Mouse (Mus musculus): Measurements from ENCODE around the gene Gdpgp1.

Gene Gdpgp1

GRCm38 (mm10) chr7:80232489-80233029 lies at the start of gene Gdpgp1, which contains the start of gene Cib1:
Gene Gdpgp1 (plus strand): TSS chr7:80232865.
Gene Cib1 (minus strand): TSS chr7:80232813.
- in situ Hi-C loops (cut with MboI, MseI): no loop called here

- in situ Hi-C loops (cut with MboI, MseI): no loop called here
These were observed 49.2 kb upstream of the Gdpgp1 start for GRCm38 (mm10) chr7:80183466-80183865.

GRCm38 (mm10) chr7:80183969-80184368 lies 48.7 kb upstream of the Gdpgp1 start:
- in situ Hi-C loops (cut with MboI, MseI): no loop called here

- in situ Hi-C loops (cut with MboI, MseI): no loop called here
These were observed 48.1 kb upstream of the Gdpgp1 start for GRCm38 (mm10) chr7:80184551-80184950.

GRCm38 (mm10) chr7:80184968-80185367 lies 47.7 kb upstream of the Gdpgp1 start:
- in situ Hi-C loops (cut with MboI, MseI): no loop called here

- in situ Hi-C loops (cut with MboI, MseI): no loop called here
These were observed 46.6 kb upstream of the Gdpgp1 start for GRCm38 (mm10) chr7:80186021-80186420.

GRCm38 (mm10) chr7:80186531-80187296 lies 46.0 kb upstream of the Gdpgp1 start, which contains the start of gene Sema4b:
Gene Sema4b (plus strand): TSS chr7:80186841.
- in situ Hi-C loops (cut with MboI, MseI): no loop called here

- in situ Hi-C loops (cut with MboI, MseI): no loop called here
These were observed 45.2 kb upstream of the Gdpgp1 start for GRCm38 (mm10) chr7:80187501-80187900.

GRCm38 (mm10) chr7:80188579-80189125 lies 44.0 kb upstream of the Gdpgp1 start:
- in situ Hi-C loops (cut with MboI, MseI): no loop called here

- in situ Hi-C loops (cut with MboI, MseI): no loop called here
These were observed 43.3 kb upstream of the Gdpgp1 start for GRCm38 (mm10) chr7:80189147-80189933.

GRCm38 (mm10) chr7:80191455-80191854 lies 41.2 kb upstream of the Gdpgp1 start:
- in situ Hi-C loops (cut with MboI, MseI): no loop called here

GRCm38 (mm10) chr7:80192226-80193061 lies 40.2 kb upstream of the Gdpgp1 start:
- in situ Hi-C loops (cut with MboI, MseI): no loop called here

GRCm38 (mm10) chr7:80193941-80194739 lies 38.5 kb upstream of the Gdpgp1 start:
- in situ Hi-C loops (cut with MboI, MseI): no loop called here

- in situ Hi-C loops (cut with MboI, MseI): no loop called here
These were observed 37.5 kb upstream of the Gdpgp1 start for GRCm38 (mm10) chr7:80195146-80195545.

- in situ Hi-C loops (cut with MboI, MseI): no loop called here
These were observed 36.9 kb upstream of the Gdpgp1 start for GRCm38 (mm10) chr7:80195576-80196263.

- in situ Hi-C loops (cut with MboI, MseI): no loop called here
These were observed 35.3 kb upstream of the Gdpgp1 start for GRCm38 (mm10) chr7:80197371-80197770.

GRCm38 (mm10) chr7:80197941-80198778 lies 34.5 kb upstream of the Gdpgp1 start:
- in situ Hi-C loops (cut with MboI, MseI): no loop called here

GRCm38 (mm10) chr7:80198863-80199262 lies 33.8 kb upstream of the Gdpgp1 start:
- in situ Hi-C loops (cut with MboI, MseI): no loop called here

GRCm38 (mm10) chr7:80199286-80199685 lies 33.4 kb upstream of the Gdpgp1 start:
- in situ Hi-C loops (cut with MboI, MseI): no loop called here
